Mouse (Mus musculus): ENCODE results near the gene Acox3.

Acox3 gene

DNA sequence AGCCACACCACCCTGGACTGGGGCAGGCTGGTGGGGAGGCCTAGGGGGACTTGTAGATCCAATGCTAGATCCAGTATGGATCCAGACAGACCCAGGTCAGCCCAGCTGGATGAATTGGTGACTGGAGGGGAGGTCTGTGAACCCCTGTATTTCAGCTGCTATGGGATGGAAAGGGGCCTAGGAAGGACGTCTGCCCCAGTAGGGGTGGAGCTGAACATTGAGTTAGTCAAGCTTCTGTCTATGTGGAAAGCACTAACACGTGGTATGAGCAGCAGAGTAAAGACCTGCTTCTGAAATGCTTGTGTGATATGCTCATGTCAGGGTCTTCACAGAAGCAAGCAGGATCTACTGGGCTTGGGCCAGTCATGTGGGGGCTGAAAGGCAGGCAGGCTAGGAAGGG, 65.4 kb downstream of the Acox3 start:
- no peak for DNase-seq (ENCODE audit: low spot score in 2 of 2)

DNA sequence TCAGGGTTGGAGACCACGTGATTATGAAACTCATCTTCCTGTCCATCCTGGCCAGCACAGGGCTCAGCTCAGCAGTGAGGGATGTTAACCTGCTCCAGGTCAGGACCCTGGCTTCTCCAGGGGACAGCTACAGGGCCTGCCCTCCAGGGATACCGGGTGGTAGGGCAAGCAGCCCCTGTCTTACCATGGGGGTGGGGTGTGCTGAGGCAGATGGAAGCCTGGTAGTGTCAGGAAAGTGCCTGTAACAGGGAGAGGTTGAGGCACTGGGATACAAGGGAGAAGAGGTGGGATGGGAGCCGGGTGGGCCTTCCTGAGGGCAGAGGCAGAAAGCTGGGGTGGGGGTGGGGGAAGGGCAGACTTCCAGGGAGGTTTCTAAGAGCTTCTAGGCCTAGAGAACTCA, 69.5 kb downstream of the Acox3 start:
- DNase-seq (ENCODE audit: low spot score in 2 of 2) = no peak

DNA sequence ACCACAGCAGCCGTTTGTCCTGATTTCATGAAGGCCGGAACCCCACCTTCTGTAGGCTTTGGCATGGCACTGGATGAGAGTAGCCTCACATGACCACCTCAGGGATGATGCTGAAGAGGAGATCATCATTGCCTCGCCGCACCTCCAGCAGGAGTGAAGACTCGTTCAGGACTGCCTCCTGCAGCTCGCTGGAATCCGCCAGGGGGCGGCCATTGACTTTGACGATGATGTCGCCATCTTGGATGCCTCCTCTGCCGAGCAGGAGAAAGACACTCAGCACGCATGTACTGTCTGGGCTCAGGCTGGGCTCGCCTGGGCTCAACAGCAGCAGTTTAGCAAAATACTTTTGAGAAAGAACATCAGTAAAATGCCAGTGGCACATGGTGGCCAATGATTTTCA, 70.0 kb downstream of the Acox3 start:
- DNase-seq (ENCODE audit: low spot score in 2 of 2) = no peak

DNA sequence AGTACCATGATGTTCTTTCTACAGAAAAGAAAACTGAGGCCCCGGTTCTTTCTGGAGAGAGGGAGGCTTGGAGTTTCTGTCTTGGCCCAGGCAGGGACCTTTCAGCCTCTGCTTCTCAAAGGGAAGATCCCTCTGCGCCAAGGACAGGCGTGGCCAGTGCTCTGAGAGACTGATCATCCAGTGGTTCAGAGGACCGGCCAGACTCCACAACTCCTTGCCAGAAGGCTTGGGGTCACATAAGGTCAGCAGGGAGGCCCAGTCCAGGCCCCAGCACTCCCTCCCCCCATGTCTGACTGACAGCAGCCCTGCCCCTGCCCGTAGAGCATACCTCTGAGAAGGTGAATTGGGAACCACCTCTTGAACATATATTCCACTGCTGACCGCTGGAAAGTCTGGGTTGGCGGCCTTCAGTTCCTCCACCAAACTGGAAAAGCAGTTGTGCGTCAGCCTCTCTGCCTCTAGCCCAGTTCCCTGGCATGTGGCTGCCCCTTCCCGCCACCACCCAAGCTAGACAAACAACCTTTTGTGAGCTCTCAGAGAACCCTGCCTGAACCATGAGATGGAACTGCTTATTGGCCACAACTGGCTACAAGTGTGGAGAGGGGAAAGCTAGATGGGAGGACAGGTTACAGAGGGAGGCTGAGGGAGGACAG, 71.0 kb downstream of the Acox3 start:
- no peak for DNase-seq (ENCODE audit: low spot score in 2 of 2)

DNA sequence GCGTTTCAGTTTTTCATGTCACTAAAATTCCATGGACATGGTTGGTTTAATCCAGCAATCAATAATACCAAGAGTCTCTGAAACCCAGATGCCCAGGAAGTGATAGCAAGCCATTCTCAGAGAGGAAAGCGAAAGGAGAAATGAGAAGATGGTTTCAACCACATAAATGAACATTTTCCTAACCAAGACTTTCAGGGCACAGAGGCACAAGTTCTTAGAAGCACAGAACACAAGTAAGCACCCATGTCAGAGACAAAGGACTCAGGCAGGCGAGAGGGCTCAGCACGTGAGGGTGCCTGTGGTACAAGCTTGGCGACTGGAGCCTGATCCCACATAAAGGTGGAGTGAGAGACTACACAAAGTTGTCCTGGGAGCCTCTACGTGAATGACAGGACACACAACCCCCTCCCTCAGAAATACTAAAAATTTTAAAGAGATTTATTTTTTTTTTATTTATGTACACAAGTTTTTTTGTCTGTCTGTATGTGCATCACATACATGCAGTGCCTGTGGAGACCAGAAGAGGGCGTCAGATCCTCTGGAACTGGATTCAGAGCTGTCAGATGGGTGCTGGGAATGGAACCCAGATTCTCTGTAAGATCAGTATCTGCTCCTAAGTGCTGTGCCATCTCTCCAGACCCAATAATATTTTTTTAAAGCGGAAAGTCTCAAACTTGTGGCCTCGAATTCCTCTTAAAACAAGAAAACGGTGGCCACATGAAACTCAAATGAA, 73.1 kb downstream of the Acox3 start:
- DNase-seq (ENCODE audit: low spot score in 2 of 2) = no peak

DNA sequence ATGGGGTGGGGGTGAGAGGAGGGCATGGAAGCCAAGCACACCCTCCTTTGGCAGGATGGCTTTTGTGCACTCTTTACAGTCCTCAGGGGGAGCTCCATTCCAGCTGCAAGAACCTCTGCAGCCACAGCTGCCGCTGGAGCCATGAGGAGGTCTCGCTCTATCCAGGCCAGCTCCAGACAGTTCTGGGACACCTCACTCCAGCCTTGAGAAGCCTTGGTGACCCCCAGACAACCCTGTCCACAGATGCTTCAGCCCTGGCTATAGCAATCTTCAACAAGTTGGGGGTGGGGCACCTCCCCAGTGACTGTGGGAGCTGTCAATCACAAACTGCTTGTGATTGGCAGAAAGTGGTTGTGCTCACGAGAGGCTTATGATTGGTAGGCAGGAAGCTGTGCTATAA, 76.7 kb downstream of the Acox3 start:
- DNase-seq (ENCODE audit: low spot score in 2 of 2) = no peak

DNA sequence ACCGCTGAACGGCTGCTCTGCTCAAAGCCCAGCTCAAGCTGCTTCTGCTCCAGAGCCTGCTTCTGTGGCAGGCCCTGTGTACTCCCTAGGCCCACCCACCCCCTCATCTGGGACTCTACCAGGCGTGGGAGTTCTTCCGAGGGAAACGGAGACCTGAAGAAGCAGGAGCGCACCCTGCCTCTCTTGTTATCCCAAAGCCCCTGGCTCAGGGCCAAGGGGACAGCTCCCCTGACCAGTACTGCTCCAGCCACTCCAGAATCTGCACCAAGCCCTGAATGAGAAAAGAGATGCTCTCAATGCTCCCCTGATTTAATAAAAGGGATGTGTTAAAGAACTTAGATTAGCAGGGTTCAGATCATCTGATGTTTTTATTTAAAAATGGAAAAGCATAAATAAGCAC, 78.4 kb downstream of the Acox3 start:
- DNase-seq (ENCODE audit: low spot score in 2 of 2) = no peak

DNA sequence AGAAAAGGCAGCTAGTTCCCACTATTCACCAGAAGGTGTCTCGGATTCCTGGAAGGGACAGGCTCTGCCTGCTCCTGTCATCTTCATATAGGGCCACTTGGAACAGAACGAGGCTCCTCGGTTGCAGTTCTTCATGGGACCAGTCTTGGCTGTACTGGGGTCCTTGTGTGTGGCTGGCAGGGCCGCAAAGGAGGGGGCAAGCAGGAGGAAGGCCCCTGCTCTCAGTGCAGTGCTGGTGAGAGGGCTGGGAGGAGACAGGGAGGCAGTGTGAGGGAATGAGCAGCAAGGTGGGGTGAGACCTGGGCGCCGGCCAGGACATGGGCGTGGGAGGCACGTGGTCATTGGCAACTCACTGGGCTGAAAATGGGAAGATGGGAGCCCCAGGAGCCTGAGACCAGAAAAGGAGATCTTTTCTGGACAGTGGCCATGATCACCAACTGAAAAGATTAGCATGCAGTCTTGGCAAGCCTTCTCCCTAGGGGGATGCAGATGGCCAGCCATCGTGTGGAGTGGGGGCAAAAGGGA, 79.2 kb downstream of the Acox3 start:
- DNase-seq (ENCODE audit: low spot score in 2 of 2) = no peak
